Comparison of ENCODE assay signal across 8 mouse cellular contexts in the genomic region with DNA sequence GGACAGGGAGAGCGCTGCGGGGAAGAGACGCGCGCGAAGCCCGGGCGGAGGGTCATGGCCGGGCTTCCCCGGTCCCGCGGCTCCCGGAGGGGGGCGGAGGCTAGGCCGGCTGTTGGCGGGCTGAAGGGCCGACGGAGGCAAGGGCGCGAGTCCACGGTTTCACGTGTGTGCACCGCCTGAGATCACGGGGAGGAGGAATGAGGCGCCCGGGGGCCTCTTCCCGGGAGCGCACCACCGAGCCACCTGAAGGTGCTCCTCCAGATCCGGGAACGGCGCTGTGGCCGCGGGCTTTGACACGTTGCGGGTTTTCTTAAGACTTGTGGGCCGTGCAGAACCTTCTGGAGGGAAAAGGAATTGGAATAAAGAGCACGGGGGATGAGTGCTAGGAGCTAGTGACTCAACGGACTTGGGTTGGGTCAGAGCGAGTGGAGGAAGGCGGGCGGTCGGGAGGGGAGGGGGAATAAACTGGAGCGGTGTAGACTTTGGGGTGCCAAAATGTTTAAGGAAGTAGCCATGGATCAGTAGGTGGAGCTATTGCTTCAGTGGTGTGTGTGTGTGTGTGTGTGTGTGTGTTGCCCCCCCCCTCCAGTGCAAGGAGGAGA. TPM values are rescaled to one million over a fixed set of nuclear protein-coding genes. Genes with fewer than 3 reads are reported as not detected.
DNase-seq lines count a peak whose midpoint lies in the region; ATAC-seq lines count a peak whose summit lies in the region.

No protein-coding gene starts in this region.

- H3K36me3 ChIP-seq in heart, embryonic 11.5 days (ENCODE audit: control insufficient read depth, insufficient read depth, low read length) = no peaks in the 10 kb centered on the region
- H3K36me3 ChIP-seq in kidney, embryonic 16.5 days (ENCODE audit: insufficient read depth, low read length) = no peaks in the 10 kb centered on the region
- H3K36me3 ChIP-seq in liver, embryonic 12.5 days = peaks cover 5% of the 10 kb centered on the region; the same call in 1 of the 2 replicates
- H3K36me3 ChIP-seq in stomach, embryonic 15.5 days = no peaks in the 10 kb centered on the region

- under 1% methylated on average over 43 of the region's 44 CpGs for WGBS in heart, embryonic 11.5 days (ENCODE audit: insufficient replicate concordance)
- WGBS in kidney, embryonic 16.5 days = under 1% methylated on average over 41 of the region's 44 CpGs
- WGBS in liver, embryonic 12.5 days (ENCODE audit: insufficient replicate concordance) = under 1% methylated on average over 44 of the region's 44 CpGs
- WGBS in stomach, embryonic 15.5 days = under 1% methylated on average over 43 of the region's 44 CpGs

- peak overlapping the region; percentile 99 for H3K27ac ChIP-seq in heart, embryonic 11.5 days (ENCODE audit: low read depth, low read length)
- H3K27ac ChIP-seq in kidney, embryonic 16.5 days (ENCODE audit: low read length) = peak overlapping the region; percentile 100
- H3K27ac ChIP-seq in liver, embryonic 12.5 days = peak overlapping the region; percentile 99
- peak overlapping the region; percentile 99 for H3K27ac ChIP-seq in stomach, embryonic 15.5 days

- peak overlapping the region; percentile 94 for H3K9ac ChIP-seq in heart, embryonic 11.5 days (ENCODE audit: low read depth, low read length)
- H3K9ac ChIP-seq in kidney, embryonic 16.5 days (replicated peaks; ENCODE audit: low read length) = peak overlapping the region; percentile 97
- H3K9ac ChIP-seq in liver, embryonic 12.5 days = peak overlapping the region; percentile 95
- H3K9ac ChIP-seq in stomach, embryonic 15.5 days = peak overlapping the region; percentile 90

- ATAC-seq in erythroblast, adult 5-6 weeks (replicated peaks; ENCODE audit: low FRiP score, poor library complexity, severe bottlenecking) = peak; percentile 59
- ATAC-seq in heart, embryonic 11.5 days (replicated peaks; ENCODE audit: insufficient number of reproducible peaks, low FRiP score, low TSS enrichment) = peak; percentile 50
- ATAC-seq in kidney, embryonic 16.5 days (ENCODE audit: low FRiP score, low TSS enrichment) = peak; percentile 72
- ATAC-seq in liver, embryonic 12.5 days = peak; percentile 77
- ATAC-seq in stomach, embryonic 15.5 days (ENCODE audit: insufficient read depth, low FRiP score, low read depth) = peak; percentile 71

- peaks cover 10% of the 10 kb centered on the region; the same call in 1 of the 2 replicates for H3K4me1 ChIP-seq in heart, embryonic 11.5 days (ENCODE audit: control insufficient read depth, insufficient read depth, low read length)
- H3K4me1 ChIP-seq in kidney, embryonic 16.5 days (ENCODE audit: insufficient read depth, low read length) = peaks cover 12% of the 10 kb centered on the region; the same call in 1 of the 2 replicates
- peaks cover 48% of the 10 kb centered on the region for H3K4me1 ChIP-seq in liver, embryonic 12.5 days
- 0 out of 2 replicates have a peak, but pooled peaks cover 2% of the 10 kb centered on the region for H3K4me1 ChIP-seq in stomach, embryonic 15.5 days

- no peaks in the 10 kb centered on the region for H3K9me3 ChIP-seq in heart, embryonic 11.5 days (replicated peaks; ENCODE audit: control insufficient read depth, low read length)
- H3K9me3 ChIP-seq in kidney, embryonic 16.5 days (ENCODE audit: low read length) = no peaks in the 10 kb centered on the region
- H3K9me3 ChIP-seq in liver, embryonic 12.5 days (replicated peaks) = no peaks in the 10 kb centered on the region
- H3K9me3 ChIP-seq in stomach, embryonic 15.5 days = no peaks in the 10 kb centered on the region

- no peaks in the 10 kb centered on the region for H3K27me3 ChIP-seq in heart, embryonic 11.5 days (ENCODE audit: control insufficient read depth, insufficient read depth, low read length)
- no peaks in the 10 kb centered on the region for H3K27me3 ChIP-seq in kidney, embryonic 16.5 days (ENCODE audit: insufficient read depth, low read length)
- H3K27me3 ChIP-seq in liver, embryonic 12.5 days (replicated peaks) = no peaks in the 10 kb centered on the region
- H3K27me3 ChIP-seq in stomach, embryonic 15.5 days (replicated peaks) = no peaks in the 10 kb centered on the region

- H3K4me3 ChIP-seq in heart, embryonic 11.5 days (ENCODE audit: low read depth, low read length) = peak overlapping the region; percentile 90
- peak overlapping the region; percentile 95 for H3K4me3 ChIP-seq in kidney, embryonic 16.5 days (ENCODE audit: low read length)
- H3K4me3 ChIP-seq in liver, embryonic 12.5 days = peak overlapping the region; percentile 95
- H3K4me3 ChIP-seq in stomach, embryonic 15.5 days (replicated peaks) = peak overlapping the region; percentile 96

- peak; percentile 76 to 78 for DNase-seq in B cell, adult 2 months
- DNase-seq in brain, adult 2 months (ENCODE audit: low read depth, low spot score) = peak; percentile 93
- DNase-seq in natural killer cell, adult 2 months (ENCODE audit: low spot score in 2 of 2) = peak; percentile 62 to 73

- peak overlapping the region; percentile 54 for H3K4me2 ChIP-seq in heart, embryonic 11.5 days
- H3K4me2 ChIP-seq in kidney, embryonic 16.5 days (replicated peaks; ENCODE audit: low read depth, low read length) = peak overlapping the region; percentile 51
- peak overlapping the region; percentile 94 for H3K4me2 ChIP-seq in liver, embryonic 12.5 days
- peak overlapping the region; percentile 75 for H3K4me2 ChIP-seq in stomach, embryonic 15.5 days

RNA-seq across cellular contexts. Expression of gene Naa50, which starts 0.7 kb away (rescaled TPM):
- total RNA-seq in erythroblast, adult 5-6 weeks (2015; ENCODE audit: low replicate concordance) = 25.6 and 34.9 TPM in 2 replicates
- total RNA-seq in erythroblast, adult 5-6 weeks (2017; ENCODE audit: low replicate concordance) = 22.5 and 29.0 TPM in 2 replicates
- polyA plus RNA-seq in heart, embryonic 11.5 days (2014; fragmentation: Nextera tagmentation; extraction: Ambion mirVana) = 58.5 and 75.5 TPM in 2 replicates
- 102 and 106 TPM in 2 replicates for polyA plus RNA-seq in kidney, embryonic 16.5 days (2015; fragmentation: Nextera tagmentation; extraction: Ambion mirVana)
- polyA plus RNA-seq in liver, embryonic 12.5 days (2016; fragmentation: Nextera tagmentation; extraction: Ambion mirVana) = 129 and 132 TPM in 2 replicates
- 110 and 112 TPM in 2 replicates for polyA plus RNA-seq in stomach, embryonic 15.5 days (2015; fragmentation: Nextera tagmentation; extraction: Ambion mirVana)

RNA-seq across cellular contexts. Expression of gene Atp6v1a, which starts 0.8 kb away (rescaled TPM):
- total RNA-seq in erythroblast, adult 5-6 weeks (2015; ENCODE audit: low replicate concordance) = 13.0 and 24.0 TPM in 2 replicates
- total RNA-seq in erythroblast, adult 5-6 weeks (2017; ENCODE audit: low replicate concordance) = 14.2 and 23.6 TPM in 2 replicates
- 47.0 and 53.6 TPM in 2 replicates for polyA plus RNA-seq in heart, embryonic 11.5 days (2014; fragmentation: Nextera tagmentation; extraction: Ambion mirVana)
- 116 and 123 TPM in 2 replicates for polyA plus RNA-seq in kidney, embryonic 16.5 days (2015; fragmentation: Nextera tagmentation; extraction: Ambion mirVana)
- polyA plus RNA-seq in liver, embryonic 12.5 days (2016; fragmentation: Nextera tagmentation; extraction: Ambion mirVana) = 27.2 and 28.0 TPM in 2 replicates
- 49.4 and 51.8 TPM in 2 replicates for polyA plus RNA-seq in stomach, embryonic 15.5 days (2015; fragmentation: Nextera tagmentation; extraction: Ambion mirVana)

RNA-seq across cellular contexts. Expression of gene Usf3, which starts 32.8 kb away (rescaled TPM):
- 11.7 and 15.9 TPM in 2 replicates for total RNA-seq in erythroblast, adult 5-6 weeks (2015; ENCODE audit: low replicate concordance)
- 4.4 and 7.1 TPM in 2 replicates for total RNA-seq in erythroblast, adult 5-6 weeks (2017; ENCODE audit: low replicate concordance)
- 4.2 TPM in 2 replicates for polyA plus RNA-seq in heart, embryonic 11.5 days (2014; fragmentation: Nextera tagmentation; extraction: Ambion mirVana)
- polyA plus RNA-seq in kidney, embryonic 16.5 days (2015; fragmentation: Nextera tagmentation; extraction: Ambion mirVana) = 3.0 and 3.5 TPM in 2 replicates
- polyA plus RNA-seq in liver, embryonic 12.5 days (2016; fragmentation: Nextera tagmentation; extraction: Ambion mirVana) = 2.5 and 2.9 TPM in 2 replicates
- 3.3 and 3.4 TPM in 2 replicates for polyA plus RNA-seq in stomach, embryonic 15.5 days (2015; fragmentation: Nextera tagmentation; extraction: Ambion mirVana)

Comparison
In these comparisons a context has a peak if more than half of its experiments do, and no peak if none do; other contexts are left out.
1. Peak in every context shown above with its lines: DNase-seq, ATAC-seq, H3K4me3 ChIP-seq and H3K27ac ChIP-seq.